Mouse (Mus musculus) embryo, embryonic 9.5 days (tissue): Measurements from ENCODE around the gene Mras.

Experiments used
- DNase-seq: peaks from one replicate; pipeline ENCODE4 v3.0.0-alpha.2; 2017; ENCODE audit errors: extremely low spot score

The Mras gene

GRCm38 (mm10) chr9:99416809-99417208 lies 20.4 kb downstream of the Mras start:
- no peak for DNase-seq

- no peak for DNase-seq
Observed at GRCm38 (mm10) chr9:99411785-99412184, 25.4 kb downstream of the Mras start.

GRCm38 (mm10) chr9:99411093-99411492 lies 26.1 kb downstream of the Mras start:
- DNase-seq: no peak

- DNase-seq: no peak
Observed at GRCm38 (mm10) chr9:99409280-99409679, 27.9 kb downstream of the Mras start.

- no peak for DNase-seq
Observed at GRCm38 (mm10) chr9:99401288-99401974, 35.8 kb downstream of the Mras start.

- no peak for DNase-seq
Observed at GRCm38 (mm10) chr9:99400781-99401180, 36.4 kb downstream of the Mras start.

- DNase-seq: no peak
Observed at GRCm38 (mm10) chr9:99397056-99397815, 39.9 kb downstream of the Mras start.

- no peak for DNase-seq
Observed at GRCm38 (mm10) chr9:99394366-99394765, 42.8 kb downstream of the Mras start.

GRCm38 (mm10) chr9:99393146-99393545 lies 44.0 kb downstream of the Mras start:
- no peak for DNase-seq

GRCm38 (mm10) chr9:99391557-99391956 lies 45.6 kb downstream of the Mras start:
- DNase-seq: no peak

GRCm38 (mm10) chr9:99390716-99391115 lies 46.5 kb downstream of the Mras start:
- DNase-seq: no peak

GRCm38 (mm10) chr9:99390201-99390600 lies 47.0 kb downstream of the Mras start:
- no peak for DNase-seq

GRCm38 (mm10) chr9:99389506-99389905 lies 47.7 kb downstream of the Mras start:
- DNase-seq: no peak

- no peak for DNase-seq
Observed at GRCm38 (mm10) chr9:99388856-99389255, 48.3 kb downstream of the Mras start.

GRCm38 (mm10) chr9:99388078-99388477 lies 49.1 kb downstream of the Mras start:
- no peak for DNase-seq

GRCm38 (mm10) chr9:99382556-99382955 lies 54.6 kb downstream of the Mras start:
- no peak for DNase-seq

GRCm38 (mm10) chr9:99379194-99379593 lies 58.0 kb downstream of the Mras start:
- DNase-seq: no peak

- peak; percentile 53 for DNase-seq
Observed at GRCm38 (mm10) chr9:99376591-99377418, 60.4 kb downstream of the Mras start.

GRCm38 (mm10) chr9:99368431-99368830 lies 68.8 kb downstream of the Mras start:
- no peak for DNase-seq

GRCm38 (mm10) chr9:99365906-99366305 lies 71.3 kb downstream of the Mras start:
- no peak for DNase-seq

GRCm38 (mm10) chr9:99363076-99363475 lies 74.1 kb downstream of the Mras start:
- DNase-seq: no peak

- no peak for DNase-seq
Observed at GRCm38 (mm10) chr9:99361946-99362345, 75.2 kb downstream of the Mras start.
